Mouse (Mus musculus) midbrain, embryonic 16.5 days (tissue): ENCODE results near the gene Etl4. TPM values are rescaled to one million over a fixed set of nuclear protein-coding genes. Genes with fewer than 3 reads are reported as not detected.

Experiments
- ATAC-seq: fragments of 200-750 bp; cut with Nextera tagmentation; 2 replicates; pipeline ENCODE4 v1.8.0; 2017; ENCODE audit warnings: moderate TSS enrichment
- H3K27ac ChIP-seq: fragments of 300-500 bp; sonication (generic); 2 replicates; pipeline ENCODE4 v1.5.1; 2014; ENCODE audit warnings: mild to moderate bottlenecking, low read length, mixed read lengths
- H3K27me3 ChIP-seq: fragments of 300-500 bp; sonication (generic); 2 replicates; pipeline ENCODE4 v1.6.1; 2014; ENCODE audit warnings: low read depth, low read length, mixed read lengths; ENCODE audit not compliant: control insufficient read depth, insufficient read depth
- H3K36me3 ChIP-seq: fragments of 300-500 bp; sonication (generic); 2 replicates; pipeline ENCODE4 v1.6.1; 2014; ENCODE audit warnings: mild to moderate bottlenecking, low read length, moderate library complexity, mixed read lengths; ENCODE audit not compliant: control insufficient read depth, insufficient read depth
- H3K4me1 ChIP-seq: fragments of 300-500 bp; sonication (generic); 2 replicates; pipeline ENCODE4 v1.6.1; 2014; ENCODE audit warnings: mild to moderate bottlenecking, low read length, mixed read lengths; ENCODE audit not compliant: control insufficient read depth, insufficient read depth
- H3K4me2 ChIP-seq: fragments of 300-500 bp; sonication (generic); 2 replicates; pipeline ENCODE4 v1.6.1; 2014; ENCODE audit warnings: mild to moderate bottlenecking, low read length, mixed read lengths
- H3K4me3 ChIP-seq: fragments of 300-500 bp; sonication (generic); 2 replicates; pipeline ENCODE4 v1.5.1; 2014; ENCODE audit warnings: low read depth, mild to moderate bottlenecking, low read length, moderate library complexity, mixed read lengths
- H3K9ac ChIP-seq: fragments of 300-500 bp; sonication (generic); 2 replicates; pipeline ENCODE4 v1.6.1; 2014; ENCODE audit warnings: low read depth, low read length, mixed read lengths
- H3K9me3 ChIP-seq: fragments of 300-500 bp; sonication (generic); replicated peaks from 2 replicates; pipeline ENCODE4 v1.6.1; 2014; ENCODE audit warnings: mild to moderate bottlenecking, low read length, mixed read lengths; ENCODE audit not compliant: control insufficient read depth, poor library complexity, severe bottlenecking
- WGBS: fragments of 180-500 bp; shearing (Covaris S2); extraction: QIAGEN DNeasy Blood & Tissue Kit; methylation state at CpG from one replicate; pipeline ENCODE4 v1.1.7; 2014; 5-methylcytosine and 5-hydroxymethylcytosine counted together
- polyA plus RNA-seq: library from polyadenylated mRNA; unstranded; fragments of >200 nt; fragmentation: Nextera tagmentation; extraction: Ambion mirVana; gene quantifications from 2 replicates; pipeline ENCODE4 v1.2.1, GENCODE M21; 2015

Etl4 gene
- polyA plus RNA-seq, 1 experiment from 2014 or later = 4.9 TPM

DNA sequence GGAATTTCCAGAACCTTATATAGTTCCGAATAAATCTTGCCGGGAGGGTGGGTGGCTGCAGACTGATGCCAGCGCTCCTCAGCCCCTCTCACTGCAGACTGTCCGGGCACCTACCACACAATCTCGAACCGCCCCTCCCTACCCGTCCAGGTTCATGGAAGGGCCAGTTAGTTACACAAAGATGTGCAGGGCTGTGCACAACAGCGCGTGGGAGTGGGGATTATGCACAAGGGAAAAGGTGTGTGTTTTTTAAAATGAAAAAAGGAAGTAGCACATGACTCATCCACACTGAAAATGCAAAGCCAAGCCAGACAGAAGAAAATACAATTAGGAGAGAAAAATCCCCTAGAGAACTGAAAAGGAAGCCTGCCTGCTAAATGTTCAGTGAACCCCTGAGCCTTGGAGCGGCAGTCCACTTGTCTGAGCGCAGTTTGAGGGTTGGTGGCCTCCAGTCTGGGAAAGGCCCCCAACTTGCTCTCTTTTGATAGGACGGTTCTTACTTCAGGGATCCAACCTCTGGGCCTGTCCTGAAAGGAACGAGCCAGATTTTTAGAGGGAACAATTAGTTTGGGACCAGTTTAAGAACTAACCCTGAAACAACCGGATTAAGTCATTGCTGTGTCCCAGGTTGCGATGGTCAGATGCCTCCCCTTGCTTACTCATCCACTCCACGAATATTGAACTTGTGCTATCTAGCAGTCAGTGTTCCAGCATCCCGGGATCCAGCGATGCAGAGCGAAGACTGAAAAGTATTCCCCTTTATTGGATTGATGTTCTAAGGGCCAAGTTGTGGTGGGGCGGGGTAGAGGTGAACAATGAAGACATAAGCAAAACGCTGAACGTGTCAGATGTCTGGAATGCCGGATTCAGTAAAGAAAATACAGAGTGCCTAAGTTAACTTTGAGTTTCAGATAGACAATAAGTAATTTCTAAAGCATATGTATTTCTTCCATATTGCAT, 611.3 kb downstream of the Etl4 start:
- H3K4me3 ChIP-seq = peak overlapping the region; percentile 38
- ATAC-seq = peak; percentile 62; the same call in 1 of the 2 replicates
- H3K27me3 ChIP-seq = peaks cover 14% of the 10 kb centered on the region; the same call in 1 of the 2 replicates
- H3K4me2 ChIP-seq = peak overlapping the region; percentile 73
- no peak overlapping the region for H3K9ac ChIP-seq
- H3K36me3 ChIP-seq = no peaks in the 10 kb centered on the region
- 27% methylated on average over 23 of the region's 23 CpGs for WGBS
- peaks cover 15% of the 10 kb centered on the region for H3K4me1 ChIP-seq
- no peak overlapping the region for H3K27ac ChIP-seq
- no peaks in the 10 kb centered on the region for H3K9me3 ChIP-seq

DNA sequence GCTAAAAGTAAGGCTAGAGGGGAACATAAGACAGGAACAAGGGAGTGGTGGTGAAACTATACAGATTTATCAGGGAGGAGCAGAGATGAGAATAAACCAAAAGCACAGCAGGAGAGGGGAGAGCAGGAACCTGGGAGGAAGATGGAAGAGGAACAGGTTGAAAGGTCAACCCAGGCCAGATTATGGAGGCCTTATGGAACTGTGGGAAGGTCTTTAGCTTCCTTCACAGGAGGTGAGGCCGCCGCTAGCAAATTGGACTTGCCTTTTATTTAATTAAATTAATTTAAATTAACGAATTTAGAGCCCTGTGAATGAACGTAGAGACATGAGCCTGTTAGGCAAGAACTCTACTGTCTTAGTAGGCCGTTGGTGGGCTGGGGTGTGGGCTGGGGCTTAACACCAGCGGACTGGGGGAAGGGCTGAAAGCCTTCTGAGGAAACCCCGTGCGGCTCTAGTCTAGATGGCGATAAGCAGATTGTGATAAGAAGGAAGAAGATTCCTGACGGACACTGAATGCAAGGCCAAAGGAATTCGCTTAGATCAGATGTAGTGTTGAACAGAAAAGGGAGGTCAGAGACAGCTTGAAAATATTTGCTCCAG, 612.2 kb downstream of the Etl4 start:
- WGBS = 52% methylated on average over 11 of the region's 11 CpGs
- no peak overlapping the region for H3K4me2 ChIP-seq
- no peak overlapping the region for H3K4me3 ChIP-seq
- H3K9ac ChIP-seq = no peak overlapping the region
- H3K9me3 ChIP-seq = no peaks in the 10 kb centered on the region
- H3K27me3 ChIP-seq = peaks cover 14% of the 10 kb centered on the region; the same call in 1 of the 2 replicates
- H3K36me3 ChIP-seq = no peaks in the 10 kb centered on the region
- ATAC-seq = no peak
- H3K27ac ChIP-seq = no peak overlapping the region
- H3K4me1 ChIP-seq = peaks cover 15% of the 10 kb centered on the region

DNA sequence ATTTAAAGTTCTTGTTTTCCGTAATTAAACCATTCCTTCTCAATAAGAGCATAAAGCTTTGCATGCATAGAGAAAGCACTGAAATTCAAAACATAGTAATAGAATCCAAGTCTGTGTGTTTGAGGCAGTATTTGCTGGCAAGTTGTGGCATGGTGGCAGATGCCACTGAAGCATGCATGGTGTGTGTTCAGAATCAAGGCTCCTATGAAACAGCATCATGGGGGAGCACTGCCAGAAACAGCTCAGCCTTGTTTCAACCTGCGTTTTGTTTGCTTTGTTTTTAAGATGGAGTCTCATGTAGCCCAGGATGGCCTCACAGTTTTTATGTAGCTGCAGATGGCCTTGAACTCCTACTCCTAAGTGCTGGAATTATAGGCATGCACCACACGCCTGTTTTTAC, 614.1 kb downstream of the Etl4 start:
- H3K27ac ChIP-seq = no peak overlapping the region
- peaks cover 15% of the 10 kb centered on the region for H3K4me1 ChIP-seq
- no peak for ATAC-seq
- no peaks in the 10 kb centered on the region for H3K36me3 ChIP-seq
- no peak overlapping the region for H3K9ac ChIP-seq
- no peaks in the 10 kb centered on the region for H3K9me3 ChIP-seq
- peaks cover 14% of the 10 kb centered on the region; the same call in 1 of the 2 replicates for H3K27me3 ChIP-seq
- H3K4me3 ChIP-seq = no peak overlapping the region
- 91% methylated on average over 3 of the region's 3 CpGs for WGBS
- no peak overlapping the region for H3K4me2 ChIP-seq

DNA sequence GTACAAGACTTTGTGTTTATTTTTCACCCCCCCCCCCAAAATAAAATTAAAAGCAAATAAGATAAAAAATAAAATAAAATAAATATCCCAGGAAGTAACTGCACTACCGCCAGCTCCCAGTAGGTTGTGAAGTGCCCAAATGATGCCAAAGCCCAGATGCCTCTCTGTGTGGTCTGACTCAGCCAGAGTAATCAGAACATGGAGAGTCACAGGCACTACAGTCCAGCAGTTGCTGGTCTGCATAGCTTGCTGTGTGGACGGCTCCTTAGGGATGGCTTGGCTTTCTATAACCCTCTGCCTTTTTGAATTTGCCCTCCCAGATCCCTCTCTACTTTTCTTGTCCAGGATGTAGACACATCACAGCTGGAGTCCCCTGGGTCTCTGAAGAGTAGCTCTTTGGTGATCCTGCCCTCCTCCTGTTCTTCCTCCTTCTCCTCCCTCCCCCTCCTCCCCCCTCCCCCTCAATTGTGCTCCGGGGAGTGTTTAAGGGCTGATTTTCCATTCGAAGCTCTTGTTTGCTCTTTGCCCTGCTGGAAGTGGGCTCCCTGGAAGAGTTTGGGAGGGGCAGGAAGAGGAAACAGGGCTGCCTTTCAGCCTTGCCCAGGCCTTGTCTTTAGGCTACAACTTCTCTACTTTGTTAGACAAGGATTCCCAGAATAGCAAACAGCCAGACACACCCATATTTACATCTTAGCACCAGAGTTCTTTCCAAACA, 616.5 kb downstream of the Etl4 start:
- H3K27me3 ChIP-seq = peaks cover 11% of the 10 kb centered on the region; the same call in 1 of the 2 replicates
- H3K36me3 ChIP-seq = no peaks in the 10 kb centered on the region
- no peak for ATAC-seq
- H3K9ac ChIP-seq = no peak overlapping the region
- H3K4me2 ChIP-seq = no peak overlapping the region
- H3K27ac ChIP-seq = no peak overlapping the region
- 25% methylated on average over 4 of the region's 4 CpGs for WGBS
- H3K9me3 ChIP-seq = no peaks in the 10 kb centered on the region
- H3K4me3 ChIP-seq = no peak overlapping the region
- H3K4me1 ChIP-seq = no peaks in the 10 kb centered on the region; the same call in 1 of the 2 replicates

DNA sequence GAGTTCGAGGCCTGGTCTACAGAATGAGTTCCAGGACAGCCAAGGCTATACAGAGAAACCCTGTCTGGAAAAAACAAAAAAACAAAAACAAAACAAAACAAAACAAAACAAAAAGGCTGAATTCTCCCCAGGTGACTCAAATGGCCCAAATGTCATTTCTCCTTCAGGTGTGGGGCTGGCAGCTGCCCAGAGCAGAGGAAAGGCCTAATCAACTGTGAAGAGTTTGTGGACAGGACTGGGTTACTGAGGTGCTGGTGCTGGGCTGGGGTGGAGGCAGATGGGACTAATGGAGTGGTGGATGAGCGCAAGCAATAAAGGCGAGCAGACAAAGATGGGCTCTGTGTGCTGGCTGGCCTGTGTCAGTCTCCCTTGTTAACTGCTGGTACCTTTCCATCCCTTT, 617.3 kb downstream of the Etl4 start:
- no peaks in the 10 kb centered on the region for H3K9me3 ChIP-seq
- 94% methylated on average over 3 of the region's 3 CpGs for WGBS
- no peak overlapping the region for H3K27ac ChIP-seq
- H3K4me2 ChIP-seq = no peak overlapping the region
- no peaks in the 10 kb centered on the region for H3K36me3 ChIP-seq
- no peak overlapping the region for H3K9ac ChIP-seq
- peaks cover 6% of the 10 kb centered on the region; the same call in 1 of the 2 replicates for H3K27me3 ChIP-seq
- no peak overlapping the region for H3K4me3 ChIP-seq
- no peaks in the 10 kb centered on the region for H3K4me1 ChIP-seq
- ATAC-seq = no peak

DNA sequence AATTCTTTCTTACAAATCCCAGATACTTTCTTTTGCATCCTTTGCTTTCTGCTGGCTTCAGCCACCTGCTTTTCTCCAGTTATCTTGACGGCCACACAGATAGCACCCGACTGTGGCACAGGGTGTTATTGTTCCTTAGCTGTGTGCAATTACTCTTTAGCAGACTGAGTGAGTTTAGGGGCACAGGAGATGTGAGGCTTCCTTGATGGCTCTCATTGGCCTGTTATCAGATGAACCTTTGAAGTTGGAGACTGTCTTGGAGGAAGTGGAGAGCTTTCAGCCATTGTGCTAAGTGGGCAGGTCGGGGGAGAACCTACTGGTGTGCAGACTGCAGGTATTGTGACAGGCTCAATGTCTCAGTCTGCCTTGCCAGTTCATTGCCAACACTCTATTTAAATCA, 623.0 kb downstream of the Etl4 start:
- no peaks in the 10 kb centered on the region for H3K36me3 ChIP-seq
- no peaks in the 10 kb centered on the region for H3K27me3 ChIP-seq
- H3K27ac ChIP-seq = no peak overlapping the region
- ATAC-seq = no peak
- H3K9me3 ChIP-seq = no peaks in the 10 kb centered on the region
- H3K9ac ChIP-seq = no peak overlapping the region
- no peak overlapping the region for H3K4me2 ChIP-seq
- 66% methylated on average over 3 of the region's 3 CpGs for WGBS
- no peak overlapping the region for H3K4me3 ChIP-seq
- no peaks in the 10 kb centered on the region for H3K4me1 ChIP-seq

DNA sequence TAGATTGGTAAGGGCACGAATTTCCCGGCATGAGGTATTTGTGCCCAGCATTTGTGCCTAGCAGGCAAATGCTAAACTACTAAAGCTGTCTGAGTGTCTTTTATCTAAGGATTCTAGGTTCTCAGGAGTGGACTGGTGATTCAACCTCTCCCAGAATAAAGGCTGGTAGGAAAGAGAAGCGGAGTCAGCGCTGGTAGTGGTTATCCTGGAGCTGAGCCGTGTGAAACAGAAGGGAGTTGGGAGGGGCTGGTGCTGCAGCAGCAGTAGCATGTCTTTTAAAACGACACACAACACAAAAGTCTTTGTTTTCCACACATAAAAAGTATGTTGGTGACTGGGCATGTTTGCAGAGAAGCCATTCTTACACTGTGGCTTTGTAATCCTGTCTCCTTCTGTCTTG, 628.2 kb downstream of the Etl4 start:
- Histone ChIP-seq H3K4me3 (no peak overlapping the region), H3K27ac (no peak overlapping the region)
- WGBS = 55% methylated on average over 6 of the region's 6 CpGs

DNA sequence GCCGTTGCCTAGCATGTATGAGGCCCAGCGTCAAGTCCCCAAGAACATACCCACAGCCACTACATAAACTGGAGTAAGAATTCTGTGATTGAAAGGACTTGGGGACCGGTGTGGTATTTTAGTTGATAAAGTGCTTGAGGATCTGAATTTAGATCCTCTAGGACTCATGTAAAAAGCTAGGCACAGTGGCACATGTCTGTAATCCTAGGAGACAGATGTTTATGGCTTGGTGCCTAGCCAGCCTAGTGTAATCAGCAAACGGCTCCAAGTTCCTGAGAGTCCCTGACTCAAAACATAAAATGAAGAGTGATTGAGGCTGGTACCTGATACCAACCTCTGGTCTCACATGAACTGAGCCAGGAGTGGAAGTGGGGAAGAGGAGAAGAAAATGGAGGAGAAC, 629.3 kb downstream of the Etl4 start:
- Histone ChIP-seq H3K4me2 (no peak overlapping the region), H3K27me3 (no peaks in the 10 kb centered on the region), H3K4me1 (no peaks in the 10 kb centered on the region), H3K4me3 (no peak overlapping the region), H3K9ac (no peak overlapping the region), H3K9me3 (no peaks in the 10 kb centered on the region), H3K27ac (no peak overlapping the region), H3K36me3 (no peaks in the 10 kb centered on the region)
- no peak for ATAC-seq
- 91% methylated on average over 4 of the region's 4 CpGs for WGBS

More for the DNA sequence above, 628.2 kb downstream of the Etl4 start:
- no peaks in the 10 kb centered on the region for H3K27me3 ChIP-seq
- H3K4me2 ChIP-seq = no peak overlapping the region
- H3K4me1 ChIP-seq = no peaks in the 10 kb centered on the region
- no peaks in the 10 kb centered on the region for H3K36me3 ChIP-seq
- no peak overlapping the region for H3K9ac ChIP-seq
- ATAC-seq = no peak
- H3K9me3 ChIP-seq = no peaks in the 10 kb centered on the region
